Mouse (Mus musculus) MEL (cell line): ENCODE measurements around the gene Ugt8a. TPM values are rescaled to one million over a fixed set of nuclear protein-coding genes. Genes with fewer than 3 reads are reported as not detected.

Experiments used
- DNase-seq: peaks from one replicate; pipeline ENCODE4 v3.0.0; 2011; ENCODE audit warnings: low read depth, low spot score
- H3K27ac ChIP-seq: 2 replicates; pipeline ENCODE4 v1.5.1; 2012; ENCODE audit warnings: low read depth, mild to moderate bottlenecking, control low read depth, low read length, moderate library complexity; ENCODE audit not compliant: control insufficient read depth
- H3K27me3 ChIP-seq, 2 experiments: fragments of 150-350 bp in 1 of 2; sonication (generic) in 1 of 2; 2 replicates each; pipeline ENCODE4 v1.6.1; 2012; ENCODE audit warnings: low read length in 2 of 2, mild to moderate bottlenecking in 2 of 2, improper control_type of control experiment in 1 of 2, moderate library complexity in 1 of 2; ENCODE audit not compliant: insufficient read depth in 2 of 2, control insufficient read depth in 1 of 2
- H3K36me3 ChIP-seq, 2 experiments: 2 replicates each; pipeline ENCODE4 v1.6.1; 2012 to 2014; ENCODE audit warnings: low read length in 2 of 2, improper control_type of control experiment in 1 of 2, inconsistent platforms in 1 of 2, mild to moderate bottlenecking in 1 of 2; ENCODE audit not compliant: insufficient read depth in 2 of 2, control insufficient read depth in 1 of 2
- H3K4me1 ChIP-seq, 2 experiments: fragments of 150-350 bp in 1 of 2; sonication (generic) in 1 of 2; 2 replicates each; pipeline ENCODE4 v1.6.1; 2012; ENCODE audit warnings: low read length in 2 of 2, improper control_type of control experiment in 1 of 2, mild to moderate bottlenecking in 1 of 2; ENCODE audit not compliant: insufficient read depth in 2 of 2, control insufficient read depth in 1 of 2
- H3K4me3 ChIP-seq, 2 experiments: fragments of 150-350 bp in 1 of 2; sonication (generic) in 1 of 2; 2 replicates each; pipeline ENCODE4 v1.5.1; 2012; ENCODE audit warnings: low read depth in 2 of 2, low read length in 2 of 2, mild to moderate bottlenecking in 2 of 2, moderate library complexity in 2 of 2, control low read depth in 1 of 2, improper control_type of control experiment in 1 of 2; ENCODE audit not compliant: control insufficient read depth in 1 of 2, insufficient read depth in 1 of 2
- H3K79me2 ChIP-seq: 2 replicates; pipeline ENCODE4 v1.6.1; 2012; ENCODE audit warnings: mild to moderate bottlenecking, low read length, moderate library complexity; ENCODE audit not compliant: control insufficient read depth, poor library complexity, insufficient read depth
- H3K9ac ChIP-seq: 2 replicates; pipeline ENCODE4 v1.6.1; 2012; ENCODE audit warnings: low read depth, mild to moderate bottlenecking, control low read depth, low read length, moderate library complexity; ENCODE audit not compliant: control insufficient read depth, poor library complexity, severe bottlenecking
- H3K9me3 ChIP-seq: fragments of 150-350 bp; sonication (generic); replicated peaks from 2 replicates; pipeline ENCODE4 v1.6.1; 2012; ENCODE audit warnings: mild to moderate bottlenecking, low read length, improper control_type of control experiment, moderate library complexity; ENCODE audit not compliant: insufficient read depth
- CHD2 ChIP-seq: IDR thresholded peaks from 2 replicates; pipeline ENCODE4 v1.6.1; 2011; ENCODE audit warnings: low read length, improper control_type of control experiment
- CTCF ChIP-seq, 3 experiments: IDR thresholded peaks in 2 of 3; conservative IDR thresholded peaks in 1 of 3; 2 replicates each; pipeline ENCODE4 v1.5.1; 2011 to 2012; ENCODE audit warnings: low read length in 3 of 3, low read depth in 2 of 3, mild to moderate bottlenecking in 2 of 3, improper control_type of control experiment in 1 of 3, inconsistent platforms in 1 of 3, mixed read lengths in 1 of 3, moderate library complexity in 1 of 3; ENCODE audit not compliant: control insufficient read depth in 1 of 3, insufficient read depth in 1 of 3, poor library complexity in 1 of 3, severe bottlenecking in 1 of 3
- EP300 ChIP-seq, 2 experiments: IDR thresholded peaks; 2 replicates each; pipeline ENCODE4 v1.6.1; 2011; ENCODE audit warnings: improper control_type of control experiment in 2 of 2, low read length in 2 of 2, low read depth in 1 of 2, mild to moderate bottlenecking in 1 of 2
- HCFC1 ChIP-seq: IDR thresholded peaks from 2 replicates; pipeline ENCODE4 v1.6.1; 2012; ENCODE audit warnings: low read depth, mild to moderate bottlenecking, inconsistent platforms, low read length, improper control_type of control experiment, moderate library complexity
- MAX ChIP-seq: IDR thresholded peaks from 2 replicates; pipeline ENCODE4 v1.6.1; 2011; ENCODE audit warnings: low read length, improper control_type of control experiment
- MEF2A ChIP-seq: IDR thresholded peaks from 2 replicates; pipeline ENCODE4 v1.6.1; 2014; ENCODE audit warnings: low read depth, mild to moderate bottlenecking, inconsistent platforms, low read length, improper control_type of control experiment; ENCODE audit not compliant: poor library complexity, insufficient replicate concordance, severe bottlenecking; ENCODE audit errors: extremely low read depth
- MYC ChIP-seq: IDR thresholded peaks from 2 replicates; pipeline ENCODE4 v1.6.1; 2011; ENCODE audit warnings: low read depth, mild to moderate bottlenecking, low read length, improper control_type of control experiment, moderate library complexity
- NELFE ChIP-seq: IDR thresholded peaks from 2 replicates; pipeline ENCODE4 v1.6.1; 2011; ENCODE audit warnings: low read depth, low read length, improper control_type of control experiment
- POLR2A ChIP-seq, 2 experiments: IDR thresholded peaks; 2 replicates each; pipeline ENCODE4 v1.6.1; 2011 to 2012; ENCODE audit warnings: low read length in 2 of 2, mild to moderate bottlenecking in 2 of 2, control low read depth in 1 of 2, improper control_type of control experiment in 1 of 2, low read depth in 1 of 2, moderate library complexity in 1 of 2; ENCODE audit not compliant: control insufficient read depth in 1 of 2, insufficient read depth in 1 of 2, poor library complexity in 1 of 2
- POLR2AphosphoS2 ChIP-seq: IDR thresholded peaks from 2 replicates; pipeline ENCODE4 v1.6.1; 2011; ENCODE audit warnings: low read length, improper control_type of control experiment
- RAD21 ChIP-seq: IDR thresholded peaks from 2 replicates; pipeline ENCODE4 v1.6.1; 2011; ENCODE audit warnings: mild to moderate bottlenecking, low read depth, low read length, improper control_type of control experiment
- SMC3 ChIP-seq: IDR thresholded peaks from 2 replicates; pipeline ENCODE4 v1.6.1; 2011; ENCODE audit warnings: low read depth, low read length, improper control_type of control experiment
- TAL1 ChIP-seq: IDR thresholded peaks from 2 replicates; pipeline ENCODE4 v1.6.1; 2012; ENCODE audit warnings: mild to moderate bottlenecking, inconsistent platforms, low read length, moderate library complexity, mixed read lengths
- TBP ChIP-seq: IDR thresholded peaks from 2 replicates; pipeline ENCODE4 v1.8.0; 2011; ENCODE audit warnings: low read depth, low read length, improper control_type of control experiment
- USF1 ChIP-seq: IDR thresholded peaks from 2 replicates; pipeline ENCODE4 v1.6.1; 2014; ENCODE audit warnings: low read depth, mild to moderate bottlenecking, inconsistent platforms, low read length, improper control_type of control experiment, moderate library complexity
- ZC3H11A ChIP-seq: IDR thresholded peaks from 2 replicates; pipeline ENCODE4 v1.6.1; 2012; ENCODE audit warnings: low read depth, mild to moderate bottlenecking, inconsistent platforms, low read length, improper control_type of control experiment
- ZMIZ1 ChIP-seq: IDR thresholded peaks from 2 replicates; pipeline ENCODE4 v1.6.1; 2012; ENCODE audit warnings: low read depth, mild to moderate bottlenecking, inconsistent platforms, low read length, improper control_type of control experiment, moderate library complexity
- polyA plus RNA-seq, 2 experiments: library from polyadenylated mRNA; stranded (reverse) in 1 of 2; unstranded in 1 of 2; fragments of >175 nt in 1 of 2; fragments of >200 nt in 1 of 2; gene quantifications; 2 replicates each; pipeline versions ENCODE4 v1.2.1 to v1.2.4; 2012; ENCODE audit warnings: low replicate concordance in 2 of 2, low read depth in 1 of 2; ENCODE audit not compliant: insufficient read length in 2 of 2, insufficient read depth in 1 of 2, missing spikeins in 1 of 2
- total RNA-seq: library from RNA; depleted of rRNA; stranded (reverse); fragments of 300-350 nt; gene quantifications from 2 replicates; pipeline ENCODE4 v1.2.3, GENCODE M21; 2012

Gene Ugt8a
- total and polyA plus RNA-seq, 3 experiments: not detected

DNA sequence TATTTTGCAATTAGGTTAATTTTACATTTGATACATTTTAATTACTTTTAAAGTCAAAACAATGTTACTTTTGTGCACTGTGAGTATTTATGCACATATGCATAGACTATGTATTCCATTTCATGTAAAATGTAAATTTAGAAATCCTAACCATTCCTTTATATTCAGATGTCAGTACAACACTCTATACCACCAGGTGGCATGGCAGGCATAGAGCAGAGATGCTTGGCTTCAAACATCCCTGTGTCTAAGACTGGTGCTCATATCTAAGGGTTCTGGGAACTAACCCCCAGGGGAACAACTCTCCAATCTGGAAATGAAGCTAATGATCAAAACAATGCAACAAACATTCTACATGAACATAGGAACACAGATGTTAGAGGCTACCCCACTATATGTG is 56.6 kb downstream of the Ugt8a start:
- H3K79me2 ChIP-seq: no peaks in the 10 kb centered on the region
- no peaks in the 10 kb centered on the region for H3K9me3 ChIP-seq
- DNase-seq: peak; percentile 19
- no peaks in the 10 kb centered on the region for H3K4me1 ChIP-seq
- H3K9ac ChIP-seq: no peak overlapping the region
- TF ChIP-seq ZMIZ1 (no peak), MEF2A (no peak), SMC3 (peak; percentile 62), MAX (no peak), EP300 (IDR thresholded peaks at IDR 0.05; ENCODE audit: low read depth in 1 of 2, low read length in 2 of 2) (no peak), HCFC1 (no peak), RAD21 (peak; percentile 54), ZC3H11A (peak; percentile 46; the same call in 1 of the 2 replicates), POLR2AphosphoS2 (no peak), CHD2 (no peak), TBP (no peak), TAL1 (no peak), USF1 (no peak), CTCF (IDR thresholded peaks at IDR 0.05 in 2 of 3, conservative IDR thresholded peaks at IDR 0.05 in 1 of 3; ENCODE audit: control insufficient read depth in 1 of 3, insufficient read depth in 1 of 3, low read depth in 2 of 3, low read length in 3 of 3, poor library complexity in 1 of 3, severe bottlenecking in 1 of 3) (peak in 1 of 3 experiments; percentile 45; a peak in 2 of 6 replicates), NELFE (no peak)
- no peaks in the 10 kb centered on the region for H3K27me3 ChIP-seq
- no peak overlapping the region for H3K27ac ChIP-seq
- H3K36me3 ChIP-seq: no peaks in the 10 kb centered on the region
- H3K4me3 ChIP-seq: no peak overlapping the region

DNA sequence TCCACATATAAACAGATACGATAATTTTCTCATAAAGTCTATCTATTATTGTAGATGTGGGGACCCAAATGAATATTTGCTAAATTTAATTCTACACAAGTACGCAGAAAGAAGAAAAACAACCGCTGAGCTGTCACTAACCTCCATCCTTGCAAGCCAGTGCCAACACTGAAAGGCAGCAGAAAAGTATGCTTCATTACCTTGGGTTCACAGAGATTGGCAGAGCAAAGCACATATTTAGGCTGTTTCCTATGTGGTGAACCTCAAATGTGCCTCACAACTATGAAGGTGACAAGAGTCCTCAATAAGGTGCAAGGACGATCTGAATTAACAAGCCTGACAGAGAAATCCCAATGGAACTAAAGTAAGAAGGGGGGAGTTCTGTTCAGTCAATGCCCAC is 64.0 kb downstream of the Ugt8a start:
- H3K27ac ChIP-seq: no peak overlapping the region
- H3K4me3 ChIP-seq: no peak overlapping the region
- H3K27me3 ChIP-seq: no peaks in the 10 kb centered on the region
- TF ChIP-seq POLR2A (IDR thresholded peaks at IDR 0.05; ENCODE audit: control insufficient read depth in 1 of 2, insufficient read depth in 1 of 2, low read depth in 1 of 2, low read length in 2 of 2, poor library complexity in 1 of 2) (no peak), USF1 (no peak), MYC (no peak), CTCF (IDR thresholded peaks at IDR 0.05 in 2 of 3, conservative IDR thresholded peaks at IDR 0.05 in 1 of 3; ENCODE audit: control insufficient read depth in 1 of 3, insufficient read depth in 1 of 3, low read depth in 2 of 3, low read length in 3 of 3, poor library complexity in 1 of 3, severe bottlenecking in 1 of 3) (no peak), SMC3 (no peak)
- no peaks in the 10 kb centered on the region for H3K4me1 ChIP-seq
- H3K36me3 ChIP-seq: no peaks in the 10 kb centered on the region
- no peaks in the 10 kb centered on the region for H3K79me2 ChIP-seq
- H3K9ac ChIP-seq: no peak overlapping the region
- H3K9me3 ChIP-seq: no peaks in the 10 kb centered on the region
- DNase-seq: no peak
